Mouse (Mus musculus): ENCODE data around the gene Fkbp5. TPM values are rescaled to one million over a fixed set of nuclear protein-coding genes. Genes with fewer than 3 reads are reported as not detected.

Gene Fkbp5
- polyA plus RNA-seq (2017; shearing (Covaris generic)): 9.0 TPM

DNA sequence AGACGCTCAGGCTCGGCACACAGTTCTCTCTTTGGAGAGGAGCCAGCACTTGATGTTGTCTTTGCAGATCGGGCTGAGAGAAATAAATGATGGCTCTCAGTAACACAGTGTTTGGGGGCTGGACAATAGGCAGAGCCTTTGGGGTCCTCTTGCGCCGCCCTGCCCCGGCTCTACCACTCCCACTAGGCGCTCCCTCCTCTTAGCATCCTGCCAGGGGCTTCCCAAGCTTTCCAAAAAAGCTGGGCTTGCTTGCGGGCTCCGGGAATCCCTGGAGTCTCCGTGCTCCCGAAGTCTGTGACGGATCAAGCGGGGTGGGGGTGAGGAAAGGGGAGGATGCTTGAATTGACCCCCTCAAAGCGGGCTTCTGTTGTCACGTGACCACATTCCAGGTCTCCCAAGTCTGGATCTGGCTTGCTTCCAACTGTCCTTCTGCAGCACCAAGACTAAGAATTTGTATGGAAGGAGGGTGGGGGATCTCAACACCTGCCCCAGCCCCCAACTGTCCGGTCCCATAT lies at the start of gene Fkbp5:
Gene Fkbp5, minus strand, starts transcription at position 87 of the 515 bp plus-strand sequence.

DNA sequence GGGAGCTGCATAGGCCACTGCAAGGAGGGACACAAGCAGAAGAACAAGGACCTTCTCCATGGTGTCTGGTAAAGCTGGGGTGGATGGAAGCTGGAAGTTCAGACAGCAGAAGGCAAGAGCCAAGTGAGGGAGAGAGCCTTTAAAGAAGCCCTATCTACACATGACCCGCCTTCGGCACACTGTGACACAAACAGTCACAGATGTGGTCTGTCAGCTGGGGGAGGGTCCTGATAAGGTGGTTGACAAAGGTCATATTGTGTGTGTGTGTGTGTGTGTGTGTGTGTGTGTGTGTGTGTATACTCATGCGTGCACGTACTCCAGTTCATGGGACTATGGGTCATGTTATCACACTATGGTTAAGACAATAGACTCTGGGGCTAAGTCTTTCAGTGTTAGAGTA lies 43.3 kb upstream of the Fkbp5 start, which contains the start of gene Clps:
Gene Clps, minus strand, starts transcription at position 169 of the 400 bp plus-strand sequence.

DNA sequence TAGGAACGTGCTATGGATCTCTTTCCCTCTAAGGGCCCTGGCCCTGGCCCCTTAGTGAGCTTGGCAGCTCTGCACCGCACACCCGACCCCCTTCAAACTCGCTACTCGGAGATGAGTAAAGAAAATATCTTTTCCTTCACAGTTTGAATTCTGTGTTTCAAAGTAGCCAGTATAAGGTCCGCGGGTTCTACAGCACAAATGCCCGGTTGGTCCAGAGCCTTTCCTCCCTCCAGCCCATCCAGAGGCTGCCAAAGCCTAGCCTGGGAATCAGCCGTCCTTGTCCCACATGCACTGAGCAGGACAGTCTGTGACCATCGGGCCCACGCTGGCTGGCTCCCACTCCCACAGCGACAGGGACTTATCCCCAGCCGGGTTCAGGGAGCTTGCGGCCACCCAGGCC lies 31.8 kb upstream of the Fkbp5 start, which contains the start of gene Clpsl2:
Gene Clpsl2, plus strand, starts transcription at position 301 of the 400 bp plus-strand sequence.

DNA sequence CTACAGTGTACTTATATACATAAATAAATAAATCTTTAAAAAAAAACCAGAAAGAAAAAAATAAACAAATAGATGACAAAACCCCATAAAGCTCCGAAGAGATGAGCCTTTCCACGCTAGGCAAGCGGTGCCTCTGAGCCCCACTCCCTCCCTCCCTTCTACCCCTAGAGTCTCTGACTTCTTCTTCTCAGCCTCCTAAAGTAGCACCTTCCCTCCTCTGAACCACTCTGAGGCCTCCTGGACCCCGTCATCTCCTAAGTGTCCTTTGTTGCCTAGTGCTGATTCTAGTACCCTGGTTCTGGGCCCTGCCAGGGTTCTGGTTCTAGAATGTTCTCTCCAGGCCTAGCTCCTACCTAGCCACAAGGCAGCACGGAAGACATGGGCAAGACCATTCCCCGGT lies 13.2 kb upstream of the Fkbp5 start, which contains the start of gene Armc12:
Gene Armc12, plus strand, starts transcription at position 301 of the 400 bp plus-strand sequence.

DNA sequence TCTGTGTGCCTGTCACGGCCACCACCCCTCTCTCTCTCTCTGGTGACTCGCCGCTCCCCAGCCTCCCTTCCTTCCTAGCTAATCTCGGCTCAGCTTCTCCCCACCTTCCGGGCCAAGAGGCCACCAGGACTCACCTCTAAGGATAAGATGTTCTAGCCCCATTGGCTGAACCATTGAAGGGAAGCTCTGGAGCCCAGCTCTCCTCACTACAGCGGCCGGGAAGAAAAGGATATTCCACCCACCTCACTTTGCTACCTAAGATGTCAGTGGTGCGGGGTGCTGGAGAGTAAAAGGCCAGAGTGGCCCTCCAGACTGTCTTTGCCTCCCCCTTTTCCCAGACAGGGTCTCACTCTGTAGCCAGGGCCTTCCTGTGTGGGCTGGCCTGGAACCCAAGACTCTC lies 152.2 kb downstream of the Fkbp5 start, which contains the start of gene Tulp1:
Gene Tulp1, minus strand, starts transcription at position 101 of the 400 bp plus-strand sequence.

DNA sequence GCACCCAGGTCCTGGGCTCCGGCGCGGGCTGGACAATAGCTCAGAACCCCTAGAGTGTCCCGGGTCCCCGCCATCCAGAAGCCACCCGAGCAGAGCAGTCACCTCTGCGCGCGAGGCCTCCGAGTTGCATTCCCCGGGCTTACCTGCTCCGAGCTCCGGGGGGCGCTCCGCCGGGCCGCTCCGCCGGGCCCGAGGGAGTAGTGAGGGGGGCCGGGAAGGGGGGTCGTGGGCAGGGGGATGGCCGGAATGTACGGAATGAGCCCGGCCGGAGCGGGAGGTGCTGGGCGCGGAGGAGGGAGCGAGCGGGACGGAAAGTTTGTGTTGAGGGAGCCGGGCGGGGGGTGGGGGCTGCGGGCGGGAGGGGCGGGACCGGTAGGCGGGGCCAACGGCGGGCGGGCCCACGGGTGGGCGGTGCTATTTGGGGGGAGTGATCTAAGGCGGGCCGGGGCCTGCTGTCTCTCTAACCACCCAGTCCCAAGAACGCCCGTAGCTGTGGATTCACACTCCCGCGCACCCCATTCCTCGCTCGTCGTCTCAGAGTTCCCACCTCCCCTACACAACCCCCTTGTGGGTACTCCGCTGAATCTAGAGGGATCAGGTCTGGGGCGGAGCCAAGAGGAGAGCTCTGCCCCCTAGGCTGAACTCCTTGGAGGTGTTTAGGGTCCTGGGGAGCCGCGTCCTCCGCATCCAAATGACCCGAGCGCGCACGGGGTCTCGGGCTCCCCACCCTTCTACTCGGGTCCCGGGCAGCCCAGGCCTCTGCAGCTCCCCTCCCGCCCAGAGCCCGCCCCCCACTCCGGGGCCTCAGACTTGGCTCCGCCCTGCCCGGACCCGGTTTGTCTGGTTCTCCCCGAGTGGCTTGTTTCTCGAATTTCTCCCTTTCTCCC lies 166.6 kb downstream of the Fkbp5 start, which contains the start of gene Tead3:
Gene Tead3, minus strand, starts transcription at position 352 of the 887 bp plus-strand sequence.

Other genes starting within 250 kb of the Fkbp5 start
- 5.4 TPM for gene Fance, start 204.0 kb downstream of the Fkbp5 start, polyA plus RNA-seq (2017; shearing (Covaris generic))
- gene Rpl10a, start 189.1 kb downstream of the Fkbp5 start, polyA plus RNA-seq (2017; shearing (Covaris generic)): 597 TPM
- gene Tead3, start 166.7 kb downstream of the Fkbp5 start, polyA plus RNA-seq (2017; shearing (Covaris generic)): not detected
- not detected for gene Tulp1, start 152.3 kb downstream of the Fkbp5 start, polyA plus RNA-seq (2017; shearing (Covaris generic))
- not detected for gene Armc12, start 13.3 kb upstream of the Fkbp5 start, polyA plus RNA-seq (2017; shearing (Covaris generic))
- gene Clpsl2, start 31.9 kb upstream of the Fkbp5 start, polyA plus RNA-seq (2017; shearing (Covaris generic)): not detected
- not detected for gene Clps, start 43.2 kb upstream of the Fkbp5 start, polyA plus RNA-seq (2017; shearing (Covaris generic))
- 1.4 TPM for gene Lhfpl5, start 58.1 kb upstream of the Fkbp5 start, polyA plus RNA-seq (2017; shearing (Covaris generic))
- gene Srpk1, start 105.2 kb upstream of the Fkbp5 start, polyA plus RNA-seq (2017; shearing (Covaris generic)): 221 TPM
- 0.45 TPM for gene Slc26a8, start 172.7 kb upstream of the Fkbp5 start, polyA plus RNA-seq (2017; shearing (Covaris generic))
- gene Mapk14, start 173.8 kb upstream of the Fkbp5 start, polyA plus RNA-seq (2017; shearing (Covaris generic)): 12.9 TPM
- gene AC170998.1, start 208.6 kb upstream of the Fkbp5 start, polyA plus RNA-seq (2017; shearing (Covaris generic)): 7.9 TPM